Mouse (Mus musculus): Measurements from ENCODE around the gene Tank. TPM values are rescaled to one million over a fixed set of nuclear protein-coding genes. Genes with fewer than 3 reads are reported as not detected.

The Tank gene
- polyA plus RNA-seq, 1 experiment: 55.0 TPM

DNA sequence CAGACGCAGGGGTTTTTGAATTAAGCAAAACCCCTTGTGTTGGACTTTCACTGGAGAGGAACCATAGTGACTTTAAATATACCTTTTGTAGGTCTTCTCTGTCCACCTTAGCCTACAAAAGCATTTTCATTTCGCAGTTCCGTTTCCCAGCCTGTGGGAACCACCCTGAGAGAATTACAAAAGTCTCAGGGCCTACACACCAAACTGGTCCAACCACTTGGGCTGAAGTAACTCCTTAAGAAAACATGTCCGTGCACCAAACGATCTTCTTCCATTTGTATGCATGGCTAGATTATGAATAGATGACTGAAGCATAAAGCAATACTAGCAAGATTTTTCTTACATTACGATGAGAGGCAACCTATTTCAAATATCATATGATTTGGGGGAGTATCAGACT, 9.2 kb upstream of the Tank start:
- Histone ChIP-seq H3K27ac (replicated peaks; ENCODE audit: low read depth, low read length) (no peak overlapping the region), H3K4me3 (ENCODE audit: insufficient read depth, low read depth, low read length) (no peak overlapping the region), H3K4me1 (ENCODE audit: control insufficient read depth, insufficient read depth, insufficient read length, low read length) (no peaks in the 10 kb centered on the region)

DNA sequence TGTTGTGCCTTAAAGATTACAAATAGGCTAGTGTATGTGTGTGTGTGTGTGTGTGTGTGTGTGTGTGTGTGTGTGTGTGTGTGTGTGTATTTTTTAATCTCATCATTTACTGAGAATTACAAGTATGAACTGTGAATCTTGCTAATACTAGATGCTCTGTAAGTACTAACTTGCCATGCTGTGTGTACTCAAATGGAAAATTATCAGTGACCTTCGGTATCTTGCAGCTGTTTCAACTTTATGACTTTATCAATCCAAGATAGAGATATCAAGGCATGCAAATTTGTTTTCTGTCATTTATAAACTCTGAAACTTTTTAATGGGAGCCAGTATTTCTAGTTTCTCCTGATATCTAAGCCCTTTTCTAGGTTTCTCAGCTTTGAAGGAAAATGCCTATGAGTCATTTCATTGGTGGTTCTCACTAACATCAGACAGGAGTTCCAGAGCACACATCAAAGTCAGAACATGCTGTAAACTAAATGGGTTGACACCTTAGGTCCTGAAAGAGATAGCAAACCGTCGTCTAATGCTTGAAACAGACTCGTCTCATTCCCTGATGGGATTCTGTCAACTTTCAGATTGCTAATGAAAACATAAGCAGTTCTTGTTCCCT, 6.9 kb upstream of the Tank start:
- Histone ChIP-seq H3K4me1 (ENCODE audit: control insufficient read depth, insufficient read depth, insufficient read length, low read length) (no peaks in the 10 kb centered on the region), H3K4me3 (ENCODE audit: insufficient read depth, low read depth, low read length) (no peak overlapping the region), H3K27ac (replicated peaks; ENCODE audit: low read depth, low read length) (no peak overlapping the region)

DNA sequence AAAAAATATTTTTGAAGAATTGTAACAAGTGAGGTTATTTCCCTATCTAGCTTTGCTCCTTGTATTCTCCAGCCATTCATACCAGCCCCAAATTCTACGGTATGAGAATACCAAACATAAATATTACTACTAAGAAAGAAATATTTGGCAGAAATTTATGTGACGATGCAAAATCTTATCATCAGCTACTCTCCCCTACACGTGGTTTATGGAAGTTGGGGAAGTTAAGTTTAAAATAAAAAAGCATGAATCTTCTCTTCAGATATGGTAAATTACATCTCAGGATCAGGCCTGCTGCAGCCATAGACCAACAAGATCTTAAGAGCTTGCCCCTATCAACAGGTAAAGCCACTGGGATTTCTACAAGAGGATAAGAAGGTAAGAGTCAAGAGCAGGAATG, 1.9 kb upstream of the Tank start:
- no peak overlapping the region for H3K27ac ChIP-seq (replicated peaks; ENCODE audit: low read depth, low read length)
- H3K4me3 ChIP-seq (ENCODE audit: insufficient read depth, low read depth, low read length): no peak overlapping the region
- H3K4me1 ChIP-seq (ENCODE audit: control insufficient read depth, insufficient read depth, insufficient read length, low read length): peaks cover 2% of the 10 kb centered on the region; the same call in 1 of the 2 replicates

DNA sequence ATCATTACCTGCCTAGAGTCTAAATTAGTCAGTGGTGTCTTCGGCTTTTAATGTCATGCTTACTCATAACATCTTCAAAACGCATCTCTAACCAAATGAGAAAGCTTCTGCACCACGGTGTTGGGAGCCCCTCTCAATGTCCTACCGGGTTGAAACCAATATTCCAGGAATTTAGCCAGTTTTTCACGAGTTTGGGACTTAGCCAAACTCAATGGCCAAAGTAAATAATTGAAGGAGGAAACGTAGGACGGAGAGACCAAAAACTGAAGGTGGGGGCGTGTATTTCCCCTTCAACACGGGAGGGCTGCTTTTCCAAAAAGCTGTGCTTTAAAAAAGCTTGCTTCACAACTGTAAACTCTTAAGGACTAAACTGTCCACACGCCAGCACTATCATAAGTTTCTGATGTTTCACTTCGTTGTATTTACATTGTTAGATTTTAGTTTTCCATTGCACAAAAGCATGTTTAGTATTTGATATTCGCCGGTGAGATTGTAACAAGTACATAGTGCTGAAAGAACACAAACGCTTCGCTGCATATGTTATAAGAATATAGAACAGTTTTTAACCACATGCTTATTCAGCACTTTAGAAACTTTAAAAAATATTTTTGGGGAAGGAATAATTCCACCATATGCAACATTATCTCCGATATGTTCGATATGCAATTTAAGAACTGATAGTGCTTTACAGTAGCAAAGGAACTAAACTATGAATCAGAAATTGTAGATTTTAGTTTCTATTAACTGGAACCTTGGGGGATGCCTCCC, 1.3 kb upstream of the Tank start:
- H3K4me3 ChIP-seq (ENCODE audit: insufficient read depth, low read depth, low read length): no peak overlapping the region
- no peak overlapping the region for H3K27ac ChIP-seq (replicated peaks; ENCODE audit: low read depth, low read length)
- peaks cover 2% of the 10 kb centered on the region; the same call in 1 of the 2 replicates for H3K4me1 ChIP-seq (ENCODE audit: control insufficient read depth, insufficient read depth, insufficient read length, low read length)

DNA sequence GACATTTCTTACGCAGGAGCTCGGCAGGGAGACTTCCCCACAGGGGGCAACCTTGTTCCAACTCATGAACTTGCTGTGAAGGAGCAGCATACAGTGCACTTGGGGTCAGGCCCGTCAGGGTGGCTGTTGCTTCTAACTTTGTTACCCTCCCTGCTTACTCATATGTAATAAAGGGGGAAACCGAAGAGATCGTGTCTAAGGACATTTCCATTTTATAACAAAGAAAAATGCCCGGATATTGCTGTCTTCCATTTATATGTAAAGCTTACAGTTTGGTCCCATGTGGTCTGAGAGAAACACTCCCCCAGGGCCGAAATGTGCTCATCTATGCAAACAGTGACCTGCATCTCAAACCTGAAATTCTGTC, 706 bp upstream of the Tank start:
- Histone ChIP-seq H3K4me3 (ENCODE audit: insufficient read depth, low read depth, low read length) (no peak overlapping the region), H3K27ac (replicated peaks; ENCODE audit: low read depth, low read length) (no peak overlapping the region), H3K4me1 (ENCODE audit: control insufficient read depth, insufficient read depth, insufficient read length, low read length) (peaks cover 2% of the 10 kb centered on the region; the same call in 1 of the 2 replicates)

DNA sequence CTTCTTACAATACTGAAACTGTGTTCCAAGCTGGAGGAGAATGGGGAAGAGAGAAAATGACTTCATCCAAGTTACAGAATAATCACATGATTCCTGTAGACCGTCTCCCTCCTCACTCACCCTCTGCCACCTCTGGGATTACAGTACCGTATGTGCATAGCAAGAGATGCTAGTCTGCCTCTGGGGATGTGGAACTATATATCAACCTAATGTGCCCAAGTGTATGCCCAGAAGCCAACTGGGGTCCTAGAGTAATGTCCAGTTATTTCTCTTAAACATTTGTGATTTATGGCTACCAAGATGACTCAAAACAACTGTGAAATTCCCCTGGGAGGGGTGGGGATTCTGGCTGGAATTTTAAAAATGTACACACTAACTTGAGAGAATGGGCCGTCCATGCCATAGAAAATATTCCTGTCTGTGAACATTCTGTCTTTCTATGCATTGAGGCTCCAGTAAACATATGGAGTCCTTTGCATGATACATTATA, 1.2 kb downstream of the Tank start:
- no peak overlapping the region for H3K27ac ChIP-seq (replicated peaks; ENCODE audit: low read depth, low read length)
- H3K4me3 ChIP-seq (ENCODE audit: insufficient read depth, low read depth, low read length): peak overlapping the region; percentile 24; the same call in 1 of the 2 replicates
- peaks cover 5% of the 10 kb centered on the region for H3K4me1 ChIP-seq (ENCODE audit: control insufficient read depth, insufficient read depth, insufficient read length, low read length)

DNA sequence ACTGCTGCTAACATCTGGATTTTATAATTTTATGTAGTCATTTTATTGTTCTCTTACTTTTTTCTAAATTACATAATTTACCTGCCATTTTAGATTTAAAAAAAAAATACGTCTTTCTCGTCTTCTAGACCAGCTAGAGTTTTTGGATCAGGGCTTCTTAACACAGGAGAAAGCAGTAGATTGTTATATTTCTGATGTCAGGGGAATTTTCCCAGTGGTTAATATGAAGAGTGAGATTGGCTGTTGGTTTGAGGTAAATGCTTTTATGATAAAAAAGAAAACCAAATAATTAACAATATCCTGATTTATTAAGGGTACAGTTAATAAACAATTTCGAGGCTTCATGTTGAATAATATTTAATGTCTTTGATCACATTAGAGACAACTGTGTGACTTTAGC, 1.7 kb downstream of the Tank start:
- Histone ChIP-seq H3K4me1 (ENCODE audit: control insufficient read depth, insufficient read depth, insufficient read length, low read length) (peaks cover 5% of the 10 kb centered on the region), H3K4me3 (ENCODE audit: insufficient read depth, low read depth, low read length) (no peak overlapping the region), H3K27ac (replicated peaks; ENCODE audit: low read depth, low read length) (no peak overlapping the region)

DNA sequence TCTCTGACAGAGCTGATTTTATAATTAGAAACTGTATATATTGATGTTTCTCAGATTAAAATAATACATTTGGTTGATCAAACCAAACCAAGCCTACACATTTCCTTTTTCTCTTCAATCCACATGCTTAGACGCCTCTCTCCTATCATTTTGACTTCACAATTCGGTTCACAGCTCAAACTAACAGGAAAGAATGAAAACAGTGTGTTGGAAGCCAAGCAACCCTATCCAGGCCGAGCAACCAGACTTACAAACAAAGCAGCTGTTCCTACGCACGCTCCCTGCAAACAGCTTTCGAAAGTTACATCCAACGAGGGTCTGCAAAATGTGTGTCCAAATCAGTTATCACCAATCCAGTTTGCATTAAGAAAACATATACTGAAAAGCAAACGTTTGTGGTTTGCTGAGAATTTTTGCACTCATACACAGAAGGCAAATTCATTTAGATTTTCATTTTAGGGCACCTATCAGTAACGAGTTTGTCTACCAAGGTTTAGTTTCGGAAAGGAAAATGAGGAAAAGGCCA, 2.2 kb downstream of the Tank start:
- no peak overlapping the region for H3K4me3 ChIP-seq (ENCODE audit: insufficient read depth, low read depth, low read length)
- H3K4me1 ChIP-seq (ENCODE audit: control insufficient read depth, insufficient read depth, insufficient read length, low read length): peaks cover 5% of the 10 kb centered on the region
- H3K27ac ChIP-seq (replicated peaks; ENCODE audit: low read depth, low read length): no peak overlapping the region

DNA sequence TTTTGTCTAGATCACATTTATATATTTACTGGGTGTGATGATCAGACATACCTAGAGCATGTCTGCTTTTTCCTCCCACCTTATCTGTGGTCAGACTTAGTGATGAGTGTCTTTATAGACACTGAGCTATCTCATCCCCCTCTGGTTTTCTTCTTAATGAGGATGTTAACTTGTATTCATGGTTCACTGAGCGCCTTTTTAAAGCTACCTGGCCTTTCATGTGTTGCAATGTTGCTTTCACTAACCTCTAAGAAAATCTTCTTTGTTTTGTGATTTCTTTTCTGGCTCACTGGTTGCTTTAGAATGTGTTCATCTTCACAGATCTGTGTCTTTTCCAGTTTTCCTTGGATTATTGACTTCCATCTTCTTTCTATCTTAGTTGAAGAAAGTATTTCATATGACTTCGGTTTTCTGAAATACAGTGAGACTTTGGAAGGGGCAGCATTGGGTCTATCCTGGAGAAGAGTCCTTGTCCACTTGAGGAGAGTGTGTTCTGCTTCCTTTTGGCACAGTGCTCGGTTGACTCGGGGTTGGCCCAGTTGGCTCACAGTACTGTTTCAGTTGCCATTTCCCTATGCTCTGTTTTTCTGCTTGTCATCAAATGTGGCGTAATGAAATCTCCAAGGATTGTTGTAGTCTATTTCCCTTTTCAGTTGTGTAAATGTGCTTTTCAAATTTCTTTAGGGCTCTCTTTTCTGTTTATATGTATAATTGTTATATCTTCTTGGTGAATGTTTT, 4.4 kb downstream of the Tank start:
- H3K4me3 ChIP-seq (ENCODE audit: insufficient read depth, low read depth, low read length): no peak overlapping the region
- peaks cover 2% of the 10 kb centered on the region; the same call in 1 of the 2 replicates for H3K4me1 ChIP-seq (ENCODE audit: control insufficient read depth, insufficient read depth, insufficient read length, low read length)
- no peak overlapping the region for H3K27ac ChIP-seq (replicated peaks; ENCODE audit: low read depth, low read length)

DNA sequence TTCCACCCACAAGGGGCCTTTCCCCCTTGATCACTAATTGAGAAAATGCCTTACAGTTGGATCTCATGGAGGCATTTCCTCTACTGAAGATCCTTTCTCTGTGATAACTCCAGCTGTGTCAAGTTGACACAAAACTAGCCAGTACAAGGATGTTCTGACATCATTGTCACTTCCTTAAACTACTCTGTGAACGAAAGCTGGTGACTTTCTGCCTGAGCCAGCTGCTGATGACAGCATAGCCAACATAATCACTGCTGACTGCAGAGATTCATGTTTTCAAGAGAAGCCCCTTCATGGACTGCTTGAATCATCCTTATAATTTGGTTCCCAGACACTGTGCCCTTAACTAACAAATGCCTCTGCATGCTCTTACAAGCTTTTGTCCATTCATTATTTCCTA, 7.1 kb downstream of the Tank start:
- H3K27ac ChIP-seq (replicated peaks; ENCODE audit: low read depth, low read length): no peak overlapping the region
- peaks cover 2% of the 10 kb centered on the region; the same call in 1 of the 2 replicates for H3K4me1 ChIP-seq (ENCODE audit: control insufficient read depth, insufficient read depth, insufficient read length, low read length)
- H3K4me3 ChIP-seq (ENCODE audit: insufficient read depth, low read depth, low read length): no peak overlapping the region

DNA sequence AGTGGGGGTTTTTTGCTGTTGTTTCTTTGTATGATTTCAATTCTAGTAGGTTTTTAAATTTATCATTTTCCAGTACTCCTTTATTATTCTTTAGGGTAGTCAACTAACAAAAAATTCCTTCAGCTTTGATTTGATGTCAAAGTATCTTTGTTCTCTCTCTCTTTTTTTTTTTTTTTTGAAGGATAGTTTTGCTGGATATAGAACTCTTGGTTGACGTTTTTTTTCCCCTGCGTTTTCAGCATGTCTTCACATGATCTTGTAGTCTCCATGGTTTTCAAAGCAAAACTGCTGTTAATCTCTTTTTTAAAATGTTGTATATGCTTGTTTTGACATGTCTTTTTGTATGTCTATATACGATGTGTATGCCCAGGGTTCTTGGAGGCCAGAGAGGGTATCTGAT, 7.8 kb downstream of the Tank start:
- Histone ChIP-seq H3K4me1 (ENCODE audit: control insufficient read depth, insufficient read depth, insufficient read length, low read length) (peaks cover 2% of the 10 kb centered on the region; the same call in 1 of the 2 replicates), H3K4me3 (ENCODE audit: insufficient read depth, low read depth, low read length) (no peak overlapping the region), H3K27ac (replicated peaks; ENCODE audit: low read depth, low read length) (no peak overlapping the region)

DNA sequence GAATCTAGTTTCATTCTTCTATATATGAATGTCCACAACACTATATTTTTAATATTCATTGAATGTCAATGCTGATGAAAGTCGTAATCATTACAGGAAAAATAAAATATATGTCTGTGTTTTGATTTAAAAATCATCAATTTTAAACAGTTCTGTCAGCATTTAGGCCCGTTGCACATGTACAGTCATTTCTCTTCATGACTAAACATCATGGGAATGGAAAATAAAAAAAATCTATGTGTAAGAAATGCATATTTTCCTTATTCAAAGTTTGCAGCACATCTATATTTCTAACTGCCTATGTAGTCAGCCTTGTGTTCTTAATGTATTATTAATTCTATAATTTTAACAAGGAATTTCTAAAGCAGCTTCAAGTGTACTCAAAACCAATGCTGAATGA, 12.4 kb downstream of the Tank start:
- Histone ChIP-seq H3K27ac (replicated peaks; ENCODE audit: low read depth, low read length) (no peak overlapping the region), H3K4me3 (ENCODE audit: insufficient read depth, low read depth, low read length) (no peak overlapping the region), H3K4me1 (ENCODE audit: control insufficient read depth, insufficient read depth, insufficient read length, low read length) (0 out of 2 replicates have a peak, but pooled peaks cover 2% of the 10 kb centered on the region)

DNA sequence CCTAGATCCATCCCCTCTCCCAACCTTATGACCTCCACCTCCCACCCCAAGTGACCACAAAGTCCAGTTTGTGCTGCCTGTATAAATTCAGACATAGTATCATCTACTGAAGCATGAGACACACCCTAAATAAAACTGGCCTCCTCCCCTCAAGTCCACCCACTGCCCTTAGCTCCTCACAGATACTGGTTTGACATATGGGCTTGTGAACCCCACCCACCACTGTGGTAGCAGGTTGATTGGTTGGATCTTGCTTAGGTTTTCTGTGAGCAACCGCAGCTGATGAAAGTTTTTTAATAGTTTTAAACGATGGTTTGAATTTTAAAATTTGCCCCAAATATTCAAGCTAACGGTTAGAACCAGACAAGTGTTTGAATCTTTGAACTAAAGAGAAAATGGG, 13.7 kb downstream of the Tank start:
- no peak overlapping the region for H3K4me3 ChIP-seq (ENCODE audit: insufficient read depth, low read depth, low read length)
- 0 out of 2 replicates have a peak, but pooled peaks cover 2% of the 10 kb centered on the region for H3K4me1 ChIP-seq (ENCODE audit: control insufficient read depth, insufficient read depth, insufficient read length, low read length)
- H3K27ac ChIP-seq (replicated peaks; ENCODE audit: low read depth, low read length): no peak overlapping the region

DNA sequence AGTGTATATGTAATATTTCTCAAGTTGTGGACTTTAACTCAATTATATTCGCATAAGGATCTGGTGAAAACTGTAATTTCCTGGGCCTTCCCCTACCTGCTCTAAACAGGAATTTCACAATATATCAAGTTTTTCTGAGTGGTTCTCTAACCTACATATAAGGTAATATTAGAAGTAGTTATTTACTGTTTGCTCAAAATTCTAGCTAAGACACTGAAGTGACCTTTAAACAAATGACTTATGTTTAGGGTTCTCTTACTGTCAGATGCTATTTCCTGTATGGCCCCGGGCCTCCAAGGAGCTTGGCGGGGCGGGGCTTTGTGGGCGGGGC, 14.3 kb downstream of the Tank start:
- no peak overlapping the region for H3K27ac ChIP-seq (replicated peaks; ENCODE audit: low read depth, low read length)
- H3K4me3 ChIP-seq (ENCODE audit: insufficient read depth, low read depth, low read length): no peak overlapping the region
- H3K4me1 ChIP-seq (ENCODE audit: control insufficient read depth, insufficient read depth, insufficient read length, low read length): 0 out of 2 replicates have a peak, but pooled peaks cover 2% of the 10 kb centered on the region
